Mouse (Mus musculus) midbrain, embryonic 11.5 days (tissue): ENCODE measurements around the gene Hoxa6. TPM values are rescaled to one million over a fixed set of nuclear protein-coding genes. Genes with fewer than 3 reads are reported as not detected.

Experiments
- ATAC-seq: fragments of 200-750 bp; cut with Nextera tagmentation; 2 replicates; pipeline ENCODE4 v1.8.0; 2017; ENCODE audit warnings: moderate TSS enrichment, moderate library complexity; ENCODE audit not compliant: low FRiP score
- DNase-seq: peaks from one replicate; pipeline ENCODE4 v3.0.0; 2015; ENCODE audit warnings: low spot score; ENCODE audit errors: missing footprints
- H3K27ac ChIP-seq: fragments of 300-500 bp; sonication (generic); 2 replicates; pipeline ENCODE4 v1.5.1; 2014; ENCODE audit warnings: low read depth, low read length
- H3K27me3 ChIP-seq: fragments of 300-500 bp; sonication (generic); 2 replicates; pipeline ENCODE4 v1.6.1; 2014; ENCODE audit warnings: mild to moderate bottlenecking, low read length, moderate library complexity, mixed read lengths; ENCODE audit not compliant: control insufficient read depth, insufficient read depth
- H3K36me3 ChIP-seq: fragments of 300-500 bp; sonication (generic); 2 replicates; pipeline ENCODE4 v1.6.1; 2014; ENCODE audit warnings: mild to moderate bottlenecking, low read length, moderate library complexity, mixed read lengths; ENCODE audit not compliant: control insufficient read depth, insufficient read depth
- H3K4me1 ChIP-seq: fragments of 300-500 bp; sonication (generic); 2 replicates; pipeline ENCODE4 v1.6.1; 2014; ENCODE audit warnings: low read length; ENCODE audit not compliant: control insufficient read depth, insufficient read depth
- H3K4me2 ChIP-seq: fragments of 300-500 bp; sonication (generic); 2 replicates; pipeline ENCODE4 v1.6.1; 2014; ENCODE audit warnings: mild to moderate bottlenecking, moderate library complexity
- H3K4me3 ChIP-seq: fragments of 300-500 bp; sonication (generic); 2 replicates; pipeline ENCODE4 v1.5.1; 2014; ENCODE audit warnings: low read depth, low read length
- H3K9ac ChIP-seq: fragments of 300-500 bp; sonication (generic); 2 replicates; pipeline ENCODE4 v1.6.1; 2014; ENCODE audit warnings: low read length
- H3K9me3 ChIP-seq: fragments of 300-500 bp; sonication (generic); 2 replicates; pipeline ENCODE4 v1.6.1; 2016; ENCODE audit warnings: low read length; ENCODE audit not compliant: control insufficient read depth
- WGBS: fragments of 180-500 bp; shearing (Covaris S2); extraction: QIAGEN DNeasy Blood & Tissue Kit; methylation state at CpG from one replicate; pipeline ENCODE4 v1.1.7; 2014; 5-methylcytosine and 5-hydroxymethylcytosine counted together
- polyA plus RNA-seq: library from polyadenylated mRNA; unstranded; fragments of >200 nt; fragmentation: Nextera tagmentation; extraction: Ambion mirVana; gene quantifications from 2 replicates; pipeline ENCODE4 v1.2.1, GENCODE M21; 2014

Hoxa6 gene
- polyA plus RNA-seq, 1 experiment from 2014 or later, result not detected

DNA sequence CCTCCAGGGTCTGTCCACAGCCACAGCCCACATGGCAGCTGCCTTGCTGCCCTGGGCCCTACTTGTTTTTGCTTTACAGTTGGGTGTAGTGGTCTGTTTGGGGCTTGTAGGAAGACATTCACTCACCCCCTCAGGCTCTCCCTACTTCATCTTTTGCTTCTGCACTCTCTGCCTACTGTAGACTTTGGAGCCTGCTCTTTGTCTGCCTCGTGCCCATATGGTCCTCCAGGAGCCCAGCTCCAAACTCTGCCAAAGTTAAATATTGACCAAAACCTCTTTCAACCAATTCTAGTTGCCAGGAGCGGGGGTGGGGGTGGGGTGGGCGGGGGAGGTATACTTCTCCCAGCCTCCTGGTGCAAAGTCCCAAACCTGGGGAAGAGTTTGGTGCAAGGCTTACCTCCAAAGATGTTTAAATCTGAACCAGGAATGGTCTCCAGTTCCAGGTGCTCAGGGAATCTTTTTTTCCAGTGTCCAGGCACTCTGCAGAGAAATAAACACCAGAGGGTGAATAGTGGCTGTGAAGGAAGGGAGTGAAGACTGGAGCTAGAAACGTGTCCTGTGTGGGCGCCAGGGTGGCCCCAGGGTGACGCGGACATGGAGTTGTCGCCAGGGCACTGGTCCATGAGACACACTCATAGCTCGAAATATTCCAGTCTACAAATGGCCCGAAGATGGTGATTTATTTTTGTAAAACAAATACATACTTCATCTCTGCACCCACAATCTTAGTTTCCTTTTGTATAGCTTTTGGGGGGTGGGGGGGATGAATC lies 25.0 kb downstream of the Hoxa6 start:
- Histone ChIP-seq H3K4me3 (no peak overlapping the region), H3K36me3 (no peaks in the 10 kb centered on the region), H3K4me1 (no peaks in the 10 kb centered on the region), H3K27me3 (peaks cover 100% of the 10 kb centered on the region), H3K27ac (no peak overlapping the region), H3K9ac (no peak overlapping the region), H3K4me2 (no peak overlapping the region), H3K9me3 (no peaks in the 10 kb centered on the region)
- ATAC-seq (no peak), DNase-seq (no peak)
- 8% methylated on average over 10 of the region's 10 CpGs for WGBS

DNA sequence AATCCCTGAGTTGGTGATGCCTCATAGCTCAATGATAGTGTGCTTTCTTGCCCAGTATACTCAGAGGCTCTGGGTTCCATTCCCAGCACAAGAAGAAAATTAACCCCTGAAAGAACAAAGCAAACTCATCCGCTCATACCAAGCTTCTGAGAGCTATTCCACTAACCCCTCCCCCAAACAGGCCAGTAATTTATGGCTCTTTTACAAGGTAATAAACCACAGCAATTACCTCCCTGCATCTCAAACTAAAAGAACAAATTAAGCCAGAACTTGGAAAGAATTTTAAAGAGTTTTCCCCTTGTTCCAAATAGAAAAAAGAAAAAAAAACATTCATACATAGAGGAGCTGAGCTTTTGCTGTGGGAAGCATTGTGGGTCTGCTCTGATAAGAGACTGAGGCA lies 25.7 kb downstream of the Hoxa6 start:
- 3% methylated on average over 1 of the region's 1 CpGs for WGBS
- H3K27ac ChIP-seq, result no peak overlapping the region
- no peak overlapping the region for H3K4me2 ChIP-seq
- H3K9me3 ChIP-seq, result no peaks in the 10 kb centered on the region
- ATAC-seq (no peak), DNase-seq (no peak)
- H3K9ac ChIP-seq, result no peak overlapping the region
- no peaks in the 10 kb centered on the region for H3K4me1 ChIP-seq
- no peaks in the 10 kb centered on the region for H3K36me3 ChIP-seq
- no peak overlapping the region for H3K4me3 ChIP-seq
- H3K27me3 ChIP-seq, result peaks cover 100% of the 10 kb centered on the region

DNA sequence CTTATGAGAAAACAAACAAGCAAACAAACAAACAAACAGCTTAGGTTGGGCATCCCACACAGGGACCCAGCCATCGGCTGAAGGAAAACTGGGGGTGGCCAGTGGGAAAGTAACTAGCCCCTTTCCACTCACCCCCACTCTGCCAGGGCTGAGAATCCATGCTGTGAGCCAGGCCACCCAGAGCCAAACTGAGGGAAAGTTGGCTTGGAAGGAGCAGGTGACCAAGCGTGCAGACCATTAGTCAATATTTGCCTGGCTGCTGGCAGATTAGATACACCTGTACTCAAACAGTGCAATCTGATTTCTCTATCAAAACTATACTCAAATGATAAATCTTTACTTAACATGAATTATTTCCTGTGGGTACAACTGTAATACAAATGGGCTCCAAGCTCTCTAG lies 26.5 kb downstream of the Hoxa6 start:
- H3K4me1 ChIP-seq, result no peaks in the 10 kb centered on the region
- H3K4me3 ChIP-seq, result no peak overlapping the region
- H3K27me3 ChIP-seq, result peaks cover 100% of the 10 kb centered on the region
- DNase-seq (no peak), ATAC-seq (no peak)
- H3K9me3 ChIP-seq, result no peaks in the 10 kb centered on the region
- H3K27ac ChIP-seq, result no peak overlapping the region
- no peak overlapping the region for H3K9ac ChIP-seq
- H3K4me2 ChIP-seq, result no peak overlapping the region
- no peaks in the 10 kb centered on the region for H3K36me3 ChIP-seq
- WGBS, result 15% methylated on average over 2 of the region's 2 CpGs

DNA sequence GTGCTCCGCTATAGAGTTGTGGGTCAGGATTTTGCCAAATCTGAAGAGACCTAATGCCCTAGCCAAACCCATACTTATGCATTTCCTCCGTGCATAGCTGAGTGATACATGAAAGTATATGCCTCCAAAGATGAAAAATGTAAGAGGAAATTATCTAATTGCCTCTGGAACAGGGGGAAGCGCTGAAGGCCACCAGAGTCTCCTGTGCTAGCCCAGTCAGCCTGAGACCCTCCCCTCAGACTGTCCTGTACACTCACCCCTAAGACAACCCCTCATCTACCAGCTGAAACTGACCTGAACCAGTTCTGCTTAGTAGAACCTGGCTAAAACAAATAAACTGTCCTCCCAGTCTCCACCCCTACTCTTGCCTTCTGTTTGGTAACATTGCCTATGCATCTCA lies 27.8 kb downstream of the Hoxa6 start:
- Histone ChIP-seq H3K36me3 (no peaks in the 10 kb centered on the region), H3K27ac (no peak overlapping the region), H3K9me3 (no peaks in the 10 kb centered on the region), H3K9ac (no peak overlapping the region), H3K27me3 (peaks cover 100% of the 10 kb centered on the region), H3K4me3 (no peak overlapping the region), H3K4me2 (no peak overlapping the region), H3K4me1 (no peaks in the 10 kb centered on the region)
- ATAC-seq (no peak), DNase-seq (no peak)
- 8% methylated on average over 3 of the region's 3 CpGs for WGBS

DNA sequence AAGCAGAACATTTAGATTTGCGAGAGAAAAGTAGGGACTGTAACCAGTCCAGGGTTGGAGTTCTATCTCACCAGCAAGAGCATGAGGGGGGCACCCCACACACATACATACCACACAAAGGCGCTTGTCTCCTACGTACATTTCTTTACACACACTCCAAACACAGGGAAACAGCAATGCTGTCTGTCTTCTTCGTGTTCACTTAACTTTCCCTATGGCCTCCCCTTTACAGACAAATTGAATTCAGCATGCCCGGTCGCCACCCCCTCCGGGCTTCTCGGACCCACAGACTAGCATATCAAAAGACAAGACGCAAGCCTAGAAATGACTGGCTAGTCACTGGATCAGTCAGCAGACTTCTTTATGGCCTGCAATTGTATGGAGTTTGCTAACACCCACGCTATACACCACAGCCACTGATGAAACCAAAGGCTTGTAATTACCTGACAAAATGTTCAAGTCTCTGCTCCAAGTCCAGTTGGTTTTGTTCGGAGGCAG lies 28.3 kb downstream of the Hoxa6 start:
- H3K4me2 ChIP-seq, result no peak overlapping the region
- no peaks in the 10 kb centered on the region for H3K36me3 ChIP-seq
- no peak overlapping the region for H3K27ac ChIP-seq
- H3K4me1 ChIP-seq, result no peaks in the 10 kb centered on the region
- H3K9ac ChIP-seq, result no peak overlapping the region
- H3K9me3 ChIP-seq, result no peaks in the 10 kb centered on the region
- DNase-seq, result no peak
- 3% methylated on average over 11 of the region's 11 CpGs for WGBS
- no peak overlapping the region for H3K4me3 ChIP-seq
- peaks cover 100% of the 10 kb centered on the region for H3K27me3 ChIP-seq
- no peak for ATAC-seq

DNA sequence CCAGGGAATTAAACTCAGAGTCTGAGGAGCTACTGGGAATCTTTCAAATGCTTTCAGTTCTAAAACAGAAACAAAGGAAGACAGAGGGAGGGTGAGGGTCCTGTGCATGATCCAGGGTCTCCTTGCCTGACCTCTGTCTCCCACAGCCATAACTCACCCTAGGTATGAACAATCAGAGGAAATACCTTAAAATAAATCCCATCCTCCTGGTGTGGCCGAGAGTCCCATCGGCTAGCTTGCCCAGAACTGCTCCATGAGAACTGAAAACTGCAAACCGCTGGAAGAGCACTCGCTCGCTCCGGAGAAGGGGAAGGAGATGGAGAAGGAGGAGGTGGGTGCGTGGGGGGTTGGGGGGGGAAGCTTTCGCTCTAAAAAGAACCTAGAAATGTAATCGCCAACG lies 28.8 kb downstream of the Hoxa6 start:
- no peak overlapping the region for H3K9ac ChIP-seq
- peaks cover 100% of the 10 kb centered on the region for H3K27me3 ChIP-seq
- under 1% methylated on average over 10 of the region's 10 CpGs for WGBS
- no peak for ATAC-seq
- no peaks in the 10 kb centered on the region for H3K4me1 ChIP-seq
- H3K36me3 ChIP-seq, result no peaks in the 10 kb centered on the region
- H3K4me3 ChIP-seq, result no peak overlapping the region
- H3K27ac ChIP-seq, result no peak overlapping the region
- H3K9me3 ChIP-seq, result no peaks in the 10 kb centered on the region
- no peak overlapping the region for H3K4me2 ChIP-seq
- DNase-seq, result no peak

DNA sequence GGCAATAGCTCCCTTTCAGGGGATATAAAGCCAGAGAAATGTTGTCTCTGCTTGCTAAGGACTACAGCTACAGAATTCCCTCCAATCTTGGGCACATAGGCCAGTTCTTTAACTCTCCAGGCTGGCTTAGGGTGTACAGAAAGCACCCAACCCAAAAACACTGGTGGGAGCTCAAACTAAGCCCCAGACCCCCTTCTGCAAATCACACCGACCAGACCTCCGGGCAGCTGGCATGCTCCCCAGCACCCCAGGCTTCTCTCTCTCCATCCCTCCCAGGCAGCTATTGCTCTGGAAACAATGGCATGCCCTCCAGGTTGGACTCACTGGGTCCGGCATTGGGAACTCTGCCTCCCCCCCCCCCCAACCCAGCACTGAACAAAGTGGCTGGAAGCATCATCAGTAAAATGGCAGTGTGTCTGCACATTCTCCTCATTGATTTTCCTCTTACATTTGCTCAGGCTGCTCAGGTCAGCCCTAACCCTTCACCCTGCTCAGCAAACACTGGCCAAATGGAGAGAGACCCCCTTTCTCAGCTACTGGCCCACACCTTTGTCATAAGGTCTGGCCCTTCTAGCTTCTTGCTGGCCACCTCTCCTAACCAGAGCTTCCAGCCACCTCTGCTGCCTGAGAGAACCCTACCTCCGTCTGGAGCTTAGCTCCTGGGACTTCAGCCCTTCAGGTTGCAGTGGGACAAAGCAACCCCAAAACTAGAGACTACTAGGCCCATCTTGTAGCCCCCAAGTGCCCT lies 29.4 kb downstream of the Hoxa6 start:
- 0% methylated on average over 4 of the region's 4 CpGs for WGBS
- Histone ChIP-seq H3K9me3 (no peaks in the 10 kb centered on the region), H3K36me3 (no peaks in the 10 kb centered on the region), H3K4me2 (no peak overlapping the region), H3K27me3 (peaks cover 98% of the 10 kb centered on the region), H3K4me3 (no peak overlapping the region), H3K27ac (no peak overlapping the region), H3K4me1 (no peaks in the 10 kb centered on the region), H3K9ac (no peak overlapping the region)
- no peak for ATAC-seq
- DNase-seq, result no peak

DNA sequence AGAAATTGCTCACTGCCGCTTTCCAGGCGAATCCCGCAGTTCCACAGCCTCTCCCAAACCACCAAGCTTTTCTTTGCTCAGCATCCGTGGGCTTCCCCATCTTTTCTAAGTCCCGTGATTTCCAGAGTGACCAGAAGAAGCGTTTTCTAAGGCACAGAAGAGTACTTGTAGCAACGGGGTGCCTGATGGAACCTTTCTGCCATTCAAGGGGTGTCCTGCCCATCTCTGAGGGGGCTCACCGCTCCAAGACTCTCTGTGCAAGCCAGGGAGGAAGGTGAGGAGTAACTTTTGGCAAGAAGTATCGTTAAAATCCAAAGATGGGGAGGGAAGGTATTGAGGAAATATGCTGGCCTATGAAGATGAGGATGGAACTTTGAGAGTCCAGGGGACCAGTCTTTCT lies 30.7 kb downstream of the Hoxa6 start:
- Histone ChIP-seq H3K9me3 (no peaks in the 10 kb centered on the region), H3K4me1 (no peaks in the 10 kb centered on the region), H3K36me3 (no peaks in the 10 kb centered on the region), H3K4me2 (no peak overlapping the region), H3K27me3 (peaks cover 98% of the 10 kb centered on the region), H3K9ac (no peak overlapping the region), H3K4me3 (no peak overlapping the region), H3K27ac (no peak overlapping the region)
- ATAC-seq (no peak), DNase-seq (no peak)
- 1% methylated on average over 9 of the region's 9 CpGs for WGBS

DNA sequence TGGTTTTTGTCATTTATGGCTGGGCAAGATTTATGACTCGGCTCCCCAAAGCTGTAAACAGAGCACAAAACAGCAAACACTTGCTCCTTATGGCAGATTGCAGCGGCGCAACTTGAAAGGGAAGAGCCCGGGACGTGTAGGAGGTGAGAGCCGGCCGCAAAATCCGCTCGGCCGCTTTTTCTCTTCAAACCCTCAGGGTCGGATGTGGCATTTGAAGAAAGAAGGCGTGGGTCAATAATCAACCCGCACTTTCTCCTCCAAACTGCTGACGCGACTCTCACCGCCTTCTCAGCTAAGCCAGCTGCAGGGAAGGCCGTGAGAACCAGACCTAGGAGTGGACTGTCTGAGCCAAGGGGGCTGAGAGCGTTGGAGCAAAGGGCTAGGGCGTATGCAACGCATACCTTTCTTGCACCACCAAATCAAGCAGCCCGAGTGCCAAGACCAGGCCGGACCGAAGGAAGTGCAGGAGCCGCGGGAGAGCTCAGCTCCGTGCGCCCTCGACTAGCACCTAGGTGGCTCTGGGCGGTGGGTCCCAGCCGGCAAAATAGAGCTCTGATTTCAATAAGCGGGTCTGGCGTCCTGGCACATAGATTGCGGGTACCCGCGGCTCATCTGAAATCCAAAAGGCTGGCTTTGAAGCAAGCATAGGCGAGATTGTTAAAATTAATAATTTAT lies 31.3 kb downstream of the Hoxa6 start, which contains the start of gene 5730596B20Rik:
Gene 5730596B20Rik (plus strand): TSS at position 438 of the 675 bp plus-strand sequence.
- Histone ChIP-seq H3K4me1 (peaks cover 3% of the 10 kb centered on the region; the same call in 1 of the 2 replicates), H3K9ac (no peak within 1 kb of the TSS), H3K27ac (no peak within 1 kb of the TSS), H3K9me3 (no peaks in the 10 kb centered on the region), H3K27me3 (peaks cover 98% of the 10 kb centered on the region), H3K4me2 (no peak within 1 kb of the TSS), H3K36me3 (no peaks in the 10 kb centered on the region), H3K4me3 (no peak within 1 kb of the TSS)
- 1% methylated on average over 36 of the region's 36 CpGs for WGBS
- DNase-seq (no peak), ATAC-seq (no peak)
